Mouse (Mus musculus) 416B (cell line): Measurements from ENCODE around the gene 1110051M20Rik.

Experiments used
- DNase-seq: peaks from one replicate; pipeline ENCODE4 v3.0.0; 2011; ENCODE audit warnings: low read depth

1110051M20Rik gene

GRCm38 (mm10) chr2:91457656-91458251 lies 13.2 kb upstream of the 1110051M20Rik start:
- no peak for DNase-seq

GRCm38 (mm10) chr2:91457259-91457655 lies 12.8 kb upstream of the 1110051M20Rik start, which contains the start of gene Lrp4:
Gene Lrp4 (plus strand): TSS chr2:91457511.
- DNase-seq, result no peak

GRCm38 (mm10) chr2:91456491-91457100 lies 12.1 kb upstream of the 1110051M20Rik start:
- DNase-seq, result peak; percentile 20

GRCm38 (mm10) chr2:91455826-91456225 lies 11.3 kb upstream of the 1110051M20Rik start:
- DNase-seq, result peak; percentile 60

DNA sequence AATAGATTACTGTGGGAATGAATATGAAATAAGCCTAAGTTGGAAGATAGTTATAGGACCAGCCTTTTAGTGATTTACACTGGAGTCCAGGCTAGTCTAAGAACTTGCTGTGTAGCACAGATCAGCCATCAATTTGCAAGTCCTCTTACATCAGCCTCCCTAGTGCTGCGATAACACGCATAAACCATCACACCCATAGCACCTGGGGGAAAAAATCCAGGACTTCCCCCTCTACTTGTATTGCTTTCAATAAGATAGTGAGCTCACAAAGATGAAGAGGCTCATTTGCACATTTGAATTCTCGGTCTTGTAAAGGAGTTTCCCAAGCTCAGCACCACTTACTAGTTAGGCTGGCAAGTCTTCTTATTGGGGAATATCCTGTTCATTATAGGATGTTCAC lies 9.9 kb upstream of the 1110051M20Rik start:
- no peak for DNase-seq

DNA sequence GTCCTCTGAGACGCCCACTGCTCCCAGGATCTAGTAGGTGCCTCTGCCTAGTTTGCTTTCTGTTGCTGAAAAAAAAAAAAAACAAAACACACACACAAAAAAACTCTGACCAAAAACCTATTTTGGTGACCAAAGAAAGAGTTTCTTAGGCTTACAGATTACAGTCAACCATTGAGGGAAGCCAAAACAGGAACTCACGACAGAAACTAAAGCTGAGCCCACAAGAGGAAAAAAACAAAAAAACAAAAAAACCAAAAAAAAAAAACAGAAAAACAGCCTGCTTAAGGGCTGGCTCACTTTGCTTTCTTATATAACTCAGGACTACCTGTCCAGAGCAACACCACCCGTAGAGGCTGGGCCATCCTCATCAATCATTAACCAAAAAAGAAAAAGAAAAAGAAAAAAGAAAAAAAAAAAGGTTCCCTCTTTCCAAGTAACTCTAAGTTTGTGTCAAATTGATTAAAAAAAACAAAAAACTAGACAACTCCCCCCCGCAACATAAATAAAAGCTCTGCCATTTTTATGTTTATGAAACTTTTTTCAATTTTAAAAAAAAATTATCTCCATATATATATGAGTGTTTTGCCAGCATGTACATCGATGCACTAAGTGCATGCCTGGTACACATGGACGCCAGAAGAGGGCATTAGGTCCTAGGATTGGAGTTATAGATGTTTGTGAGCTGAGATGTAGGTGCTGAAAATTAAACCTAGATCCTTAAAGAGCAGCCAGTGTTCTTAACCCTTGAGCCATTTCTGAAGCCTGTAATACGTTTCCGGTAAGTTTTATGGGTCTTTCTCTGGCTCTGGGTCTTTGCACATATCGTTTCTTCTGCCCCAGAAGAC lies 8.9 kb upstream of the 1110051M20Rik start:
- DNase-seq, result no peak

DNA sequence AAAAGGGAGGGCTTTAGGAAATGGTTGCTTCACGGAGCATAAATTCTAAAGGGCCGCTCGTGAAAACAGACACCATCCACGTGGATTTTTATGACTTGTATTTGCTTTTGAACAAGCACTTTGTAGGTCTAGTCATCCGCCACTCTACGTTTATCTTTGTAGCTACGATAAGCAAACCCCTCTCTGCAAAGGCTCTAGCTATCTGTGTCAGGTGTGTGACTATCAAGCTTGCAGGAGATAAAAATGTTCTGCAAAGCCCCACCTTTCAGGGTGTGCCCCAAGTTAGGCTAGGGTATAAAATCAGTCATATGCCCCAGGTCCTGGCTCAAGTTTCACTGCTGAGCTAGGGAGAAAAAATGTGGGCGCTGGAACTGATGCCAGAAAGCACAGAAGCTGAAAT lies 8.2 kb upstream of the 1110051M20Rik start:
- no peak for DNase-seq

- DNase-seq, result no peak
These were observed 5.8 kb upstream of the 1110051M20Rik start for GRCm38 (mm10) chr2:91450316-91450715.

GRCm38 (mm10) chr2:91449662-91450061 lies 5.2 kb upstream of the 1110051M20Rik start:
- no peak for DNase-seq

DNA sequence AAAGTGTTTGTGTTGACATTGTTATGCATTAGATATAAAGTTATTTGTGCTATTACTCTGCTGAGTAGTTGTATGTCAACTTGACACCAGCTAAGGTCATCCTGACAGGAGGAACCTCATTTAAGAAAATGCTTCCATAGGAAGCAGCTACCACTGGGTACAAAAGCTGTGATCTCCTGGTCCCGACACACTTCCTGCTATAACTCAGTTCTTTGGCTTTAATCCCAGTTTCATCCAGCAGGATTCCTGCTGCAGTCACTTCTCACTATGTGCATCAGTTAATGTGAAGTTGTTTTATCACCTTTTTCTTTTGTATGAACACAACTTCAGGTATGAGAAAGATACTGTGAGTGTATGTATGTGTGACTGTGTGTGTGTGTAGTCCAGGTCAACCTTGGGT lies 2.3 kb downstream of the 1110051M20Rik start:
- DNase-seq, result no peak

GRCm38 (mm10) chr2:91441715-91442114 lies 2.8 kb downstream of the 1110051M20Rik start:
- DNase-seq, result peak; percentile 14

- no peak for DNase-seq
These were observed 3.8 kb downstream of the 1110051M20Rik start for GRCm38 (mm10) chr2:91440686-91441085.

- no peak for DNase-seq
These were observed 4.6 kb downstream of the 1110051M20Rik start for GRCm38 (mm10) chr2:91439876-91440275.

DNA sequence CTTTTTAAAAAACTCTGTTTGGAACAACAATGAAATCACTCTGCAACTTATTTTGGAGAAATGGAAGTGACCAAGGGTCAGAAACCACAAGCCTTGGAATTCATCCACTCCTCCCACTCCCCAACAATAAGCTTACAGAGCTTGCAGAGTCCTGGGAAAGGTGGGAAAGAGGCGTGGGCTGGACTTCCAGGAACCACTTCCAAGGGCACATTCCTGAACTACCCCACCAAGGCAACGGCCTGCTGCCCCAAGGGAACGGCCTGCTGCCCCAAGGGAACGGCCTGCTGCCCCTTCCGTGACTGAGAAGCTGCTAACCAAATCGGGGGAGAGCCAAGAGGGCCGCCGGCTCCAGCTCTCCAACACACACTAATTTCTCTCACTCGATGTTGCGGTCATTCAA lies 5.2 kb downstream of the 1110051M20Rik start:
- no peak for DNase-seq

DNA sequence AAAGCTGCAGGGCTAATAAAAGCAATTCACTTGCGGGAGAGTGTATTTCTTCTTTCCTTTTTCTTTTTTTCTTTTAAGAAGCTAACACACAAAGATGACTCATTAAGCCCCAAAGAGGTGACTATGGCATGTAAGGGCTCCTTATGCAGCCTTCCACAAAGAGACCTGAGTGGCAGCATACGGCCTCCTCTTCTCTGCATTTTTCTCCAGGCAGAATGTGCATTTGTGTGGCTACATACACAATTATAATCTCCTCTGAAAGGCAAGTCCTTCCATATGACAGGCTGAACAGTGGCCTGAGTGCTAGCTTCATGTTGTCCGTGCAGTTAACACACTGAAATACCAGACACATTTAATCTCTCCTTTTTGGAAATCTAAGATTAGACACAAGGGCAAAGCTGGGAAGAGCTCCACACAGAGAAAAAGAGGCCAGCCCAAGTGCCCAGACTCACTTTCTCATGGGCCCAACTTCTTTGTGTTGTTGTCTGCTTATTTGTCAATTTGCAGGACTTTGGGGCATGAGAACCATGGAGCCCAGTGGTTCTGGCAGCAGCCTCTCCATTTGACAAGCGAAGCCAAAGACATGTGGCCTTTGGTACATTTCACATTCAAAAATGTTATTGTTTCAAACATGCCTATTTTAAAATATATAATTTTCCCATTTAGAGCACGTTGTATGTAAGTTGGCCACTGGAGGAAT lies 7.2 kb downstream of the 1110051M20Rik start:
- no peak for DNase-seq

- no peak for DNase-seq
These were observed 7.8 kb downstream of the 1110051M20Rik start for GRCm38 (mm10) chr2:91436713-91437112.

DNA sequence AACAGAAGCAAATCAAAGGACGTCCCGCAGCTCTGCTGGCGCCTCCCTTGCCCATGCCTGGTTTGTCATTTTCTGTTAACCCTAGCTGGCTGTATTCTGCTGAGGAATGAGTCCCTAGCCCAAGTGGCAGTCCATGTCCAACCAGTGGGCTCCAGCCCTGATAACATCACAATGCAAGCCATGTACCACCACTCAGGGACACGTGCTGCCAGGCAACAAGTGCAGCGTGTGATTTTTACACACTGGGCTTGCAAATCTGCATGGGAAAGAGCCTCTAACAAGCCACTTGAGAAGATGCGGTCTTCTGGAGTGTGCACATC lies 13.9 kb downstream of the 1110051M20Rik start:
- no peak for DNase-seq

- no peak for DNase-seq
These were observed 14.4 kb downstream of the 1110051M20Rik start for GRCm38 (mm10) chr2:91429915-91430599.

DNA sequence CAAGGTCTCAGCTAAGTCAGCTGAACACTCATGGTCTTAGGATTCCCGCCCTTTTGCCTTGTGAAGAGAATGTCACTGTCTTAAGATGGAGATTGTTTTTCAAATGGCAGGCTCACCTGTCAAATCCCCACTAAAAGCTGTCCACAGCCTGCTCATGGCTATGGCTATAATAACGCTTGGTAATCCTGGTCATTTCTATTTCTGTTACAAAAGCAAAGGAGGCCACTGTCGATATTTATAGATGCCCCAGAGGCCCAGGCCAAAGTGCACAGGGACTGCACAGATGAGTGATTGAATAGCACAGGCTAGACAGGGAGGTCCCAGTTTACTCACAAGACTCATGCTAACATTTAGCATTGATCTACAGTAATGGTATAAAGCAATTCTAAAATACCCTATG lies 15.4 kb downstream of the 1110051M20Rik start:
- no peak for DNase-seq

- DNase-seq, result no peak
These were observed 18.2 kb downstream of the 1110051M20Rik start for GRCm38 (mm10) chr2:91426321-91426720.

- no peak for DNase-seq
These were observed 20.3 kb downstream of the 1110051M20Rik start for GRCm38 (mm10) chr2:91424061-91424720.
